Mouse (Mus musculus): Measurements from ENCODE around the gene Sez6l. TPM values are rescaled to one million over a fixed set of nuclear protein-coding genes. Genes with fewer than 3 reads are reported as not detected.

The Sez6l gene
- polyA plus RNA-seq (2012; fragmentation: generic; extraction: Trizol) = not detected

GRCm38 (mm10) chr5:112576993-112577670, at the start of gene Sez6l:
Gene Sez6l (minus strand): TSS chr5:112577185.

GRCm38 (mm10) chr5:112448747-112449440, 128.1 kb downstream of the Sez6l start, which contains the start of gene Gm6588:
Gene Gm6588 (plus strand): TSS chr5:112449426.

GRCm38 (mm10) chr5:112394779-112395443, 182.1 kb downstream of the Sez6l start, which contains the start of gene Asphd2:
Gene Asphd2 (minus strand): TSS chr5:112394866.

Other genes starting within 250 kb of the Sez6l start
- gene Srrd, start 234.1 kb downstream of the Sez6l start, polyA plus RNA-seq (2012; fragmentation: generic; extraction: Trizol) = 10 to 100 TPM; 24.0 to 26.2 TPM
- gene Hps4, start 234.1 kb downstream of the Sez6l start, polyA plus RNA-seq (2012; fragmentation: generic; extraction: Trizol) = 10 to 100 TPM; 13.3 to 31.5 TPM
- gene Gm6583, start 221.2 kb downstream of the Sez6l start, polyA plus RNA-seq (2012; fragmentation: generic; extraction: Trizol) = under 1 TPM in 1 of 2 experiments, not detected in 1; 0.08 TPM
- gene Asphd2, start 182.3 kb downstream of the Sez6l start, polyA plus RNA-seq (2012; fragmentation: generic; extraction: Trizol) = 1 to 10 TPM; 1.2 to 1.6 TPM
- not detected for gene Gm6588, start 127.8 kb downstream of the Sez6l start, polyA plus RNA-seq (2012; fragmentation: generic; extraction: Trizol)

All from C3H10T1/2 (cell line).